Mouse (Mus musculus) liver, embryonic 14.5 days (tissue): ENCODE data around the gene Mfsd6l. TPM values are rescaled to one million over a fixed set of nuclear protein-coding genes. Genes with fewer than 3 reads are reported as not detected.

ENCODE experiments used
- ATAC-seq: fragments of 200-750 bp; cut with Nextera tagmentation; 2 replicates; pipeline ENCODE4 v1.8.0; 2017; ENCODE audit warnings: moderate number of reproducible peaks, mild to moderate bottlenecking, moderate library complexity; ENCODE audit not compliant: insufficient read depth
- DNase-seq, 3 experiments: peaks; one replicate each; pipeline ENCODE4 v3.0.0-alpha.2; 2012 to 2013; ENCODE audit warnings: low read depth in 3 of 3, low spot score in 3 of 3
- H3K27ac ChIP-seq: fragments of 300-500 bp; sonication (generic); 2 replicates; pipeline ENCODE4 v1.5.1; 2014; ENCODE audit warnings: moderate library complexity, mild to moderate bottlenecking, control low read depth, inconsistent platforms
- H3K27me3 ChIP-seq: fragments of 300-500 bp; sonication (generic); 2 replicates; pipeline ENCODE4 v1.6.1; 2014; ENCODE audit warnings: mild to moderate bottlenecking, low read length, moderate library complexity; ENCODE audit not compliant: control insufficient read depth, insufficient read depth
- H3K36me3 ChIP-seq: fragments of 300-500 bp; sonication (generic); replicated peaks from 2 replicates; pipeline ENCODE4 v1.6.1; 2014; ENCODE audit warnings: low read depth; ENCODE audit not compliant: control insufficient read depth, insufficient read depth
- H3K4me1 ChIP-seq, 2 experiments: fragments of 200-500 bp in 1 of 2; fragments of 300-500 bp in 1 of 2; sonication (generic) in 1 of 2; replicated peaks; 2 replicates each; pipeline ENCODE4 v1.6.1; 2012 to 2014; ENCODE audit warnings: antibody characterized with exemption in 1 of 2, inconsistent platforms in 1 of 2, low read length in 1 of 2; ENCODE audit not compliant: control insufficient read depth in 2 of 2, insufficient read depth in 2 of 2
- H3K4me2 ChIP-seq: fragments of 300-500 bp; sonication (generic); 2 replicates; pipeline ENCODE4 v1.6.1; 2014; ENCODE audit warnings: low read depth, mild to moderate bottlenecking, control low read depth, moderate library complexity
- H3K4me3 ChIP-seq, 2 experiments: fragments of 200-500 bp in 1 of 2; fragments of 300-500 bp in 1 of 2; sonication (generic) in 1 of 2; 2 replicates each; pipeline ENCODE4 v1.5.1; 2012 to 2014; ENCODE audit warnings: low read depth in 2 of 2, low read length in 2 of 2, mild to moderate bottlenecking in 2 of 2, control low read depth in 1 of 2, inconsistent platforms in 1 of 2, moderate library complexity in 1 of 2; ENCODE audit not compliant: insufficient read depth in 1 of 2
- H3K9ac ChIP-seq: fragments of 300-500 bp; sonication (generic); replicated peaks from 2 replicates; pipeline ENCODE4 v1.6.1; 2014; ENCODE audit warnings: mild to moderate bottlenecking, control low read depth, moderate library complexity
- H3K9me3 ChIP-seq: fragments of 300-500 bp; sonication (generic); 2 replicates; pipeline ENCODE4 v1.6.1; 2016; ENCODE audit warnings: low read length, mixed read lengths; ENCODE audit not compliant: control insufficient read depth
- CTCF ChIP-seq: IDR thresholded peaks from 2 replicates; pipeline ENCODE4 v1.5.1; 2016; ENCODE audit warnings: antibody characterized with exemption, low read depth, control low read depth
- EP300 ChIP-seq: IDR thresholded peaks from 2 replicates; pipeline ENCODE4 v1.6.1; 2016; ENCODE audit warnings: antibody characterized with exemption, low read depth
- WGBS: fragments of 180-500 bp; shearing (Covaris S2); extraction: QIAGEN DNeasy Blood & Tissue Kit; methylation state at CpG from one replicate; pipeline ENCODE4 v1.1.7; 2014; ENCODE audit not compliant: insufficient replicate concordance; 5-methylcytosine and 5-hydroxymethylcytosine counted together
- polyA plus RNA-seq, 2 experiments: library from polyadenylated mRNA; depleted of rRNA in 1 of 2; stranded (reverse) in 1 of 2; unstranded in 1 of 2; fragments of >200 nt; fragmentation: Nextera tagmentation in 1 of 2; extraction: Ambion mirVana in 1 of 2; gene quantifications; 2 replicates each; pipeline versions ENCODE4 v1.2.1 to v1.2.3; 2012 to 2014

Gene Mfsd6l
- polyA plus RNA-seq, 2 experiments: 0.06 to 0.07 TPM

DNA sequence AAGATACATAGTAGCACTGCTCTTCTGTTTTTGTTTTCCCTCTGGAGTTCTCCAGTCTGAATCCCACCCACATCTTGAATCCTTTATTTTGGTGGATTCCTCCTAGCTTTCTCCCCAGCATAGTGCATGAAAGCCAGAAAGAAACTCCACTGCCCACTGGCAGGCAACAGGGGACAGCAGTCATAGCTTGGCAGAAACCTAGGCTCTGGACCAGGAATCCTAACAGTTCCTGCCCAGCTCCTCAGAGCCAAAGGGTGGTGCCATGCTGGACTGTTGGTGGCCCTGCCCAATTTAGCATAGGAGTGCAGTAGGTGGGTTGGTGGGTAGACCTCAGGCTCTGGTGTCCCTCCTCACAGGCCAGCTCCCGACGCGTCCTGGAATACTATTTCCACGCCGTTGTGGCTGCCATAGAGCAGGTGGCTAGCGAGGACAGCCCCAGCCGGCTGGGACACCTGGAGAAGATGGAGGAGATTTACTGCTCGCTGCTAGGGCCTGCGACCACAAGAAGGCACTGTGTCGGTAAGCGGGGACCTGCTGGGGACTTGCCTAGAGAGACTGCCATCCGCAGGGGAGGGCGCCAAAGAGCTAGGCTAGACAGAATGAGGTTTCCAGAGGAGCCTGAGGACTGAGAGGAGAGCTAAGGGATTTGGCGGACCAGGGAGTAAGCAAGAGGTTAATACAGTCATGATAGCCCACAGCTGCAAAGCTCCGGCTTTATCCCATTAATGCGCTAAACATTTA lies 24.8 kb upstream of the Mfsd6l start:
- Histone ChIP-seq H3K4me3 (no peak overlapping the region), H3K27ac (no peak overlapping the region), H3K9me3 (no peaks in the 10 kb centered on the region), H3K36me3 (no peaks in the 10 kb centered on the region), H3K4me2 (no peak overlapping the region), H3K27me3 (no peaks in the 10 kb centered on the region), H3K9ac (no peak overlapping the region), H3K4me1 (no peaks in the 10 kb centered on the region)
- TF ChIP-seq EP300 (no peak), CTCF (peak; percentile 53)
- WGBS: 47% methylated on average over 16 of the region's 16 CpGs
- ATAC-seq (no peak), DNase-seq (no peak)

DNA sequence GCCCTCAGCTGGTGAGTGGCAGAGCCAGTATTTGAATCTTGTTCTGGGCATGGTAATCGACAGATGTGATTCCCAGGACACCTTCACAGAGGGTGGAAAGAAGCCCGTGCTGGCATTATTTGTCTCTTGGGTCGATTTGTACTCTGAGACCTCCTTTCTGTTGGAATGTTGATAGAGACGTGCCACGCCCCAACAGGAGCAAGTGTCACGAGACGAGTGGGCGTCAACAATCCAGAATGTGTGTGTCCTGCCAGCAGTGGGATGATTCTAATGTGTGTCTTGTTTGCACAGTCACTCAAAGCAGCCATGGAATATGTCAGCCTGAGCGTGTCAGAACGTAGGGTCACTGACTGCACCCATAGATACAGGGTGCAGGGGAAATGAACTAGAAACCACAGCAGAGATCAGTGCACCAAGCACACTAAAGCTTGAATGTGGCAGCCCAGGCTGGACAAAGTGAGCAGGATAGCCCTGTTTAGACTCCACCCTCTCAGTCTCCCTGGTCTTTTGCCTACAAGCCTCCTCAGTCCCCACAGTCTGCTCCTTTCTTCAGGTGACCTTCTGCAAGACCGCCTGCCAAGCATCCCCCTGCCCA lies 23.9 kb upstream of the Mfsd6l start:
- TF ChIP-seq EP300: no peak
- no peak for TF ChIP-seq CTCF
- H3K4me3 ChIP-seq: no peak overlapping the region
- ATAC-seq: no peak
- no peak overlapping the region for H3K9ac ChIP-seq
- H3K27me3 ChIP-seq: no peaks in the 10 kb centered on the region
- H3K4me2 ChIP-seq: no peak overlapping the region
- WGBS: 63% methylated on average over 11 of the region's 11 CpGs
- H3K9me3 ChIP-seq: no peaks in the 10 kb centered on the region
- DNase-seq: no peak
- H3K27ac ChIP-seq: no peak overlapping the region
- no peaks in the 10 kb centered on the region for H3K36me3 ChIP-seq
- H3K4me1 ChIP-seq: no peaks in the 10 kb centered on the region

DNA sequence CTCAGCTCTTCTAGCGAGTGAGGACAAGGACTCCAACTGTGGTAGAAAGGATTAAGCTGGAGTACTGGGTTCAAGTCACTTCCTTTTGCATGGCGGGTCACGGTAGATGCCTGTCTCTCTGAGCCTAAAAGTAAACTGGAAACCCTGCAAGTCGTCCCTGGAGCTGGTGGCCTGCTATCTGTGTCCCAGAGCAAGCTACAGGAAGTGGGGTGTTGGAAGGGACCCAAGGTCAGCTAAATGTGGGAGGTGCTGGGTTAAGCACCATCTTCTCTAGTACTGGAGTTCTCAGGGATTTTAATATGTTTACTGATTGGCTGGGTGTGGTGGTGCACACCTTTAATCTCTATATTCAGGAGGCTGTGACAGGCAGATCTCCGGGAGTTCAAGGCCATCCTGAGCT lies 23.2 kb upstream of the Mfsd6l start:
- WGBS: 52% methylated on average over 5 of the region's 5 CpGs
- DNase-seq (no peak), ATAC-seq (no peak)
- Histone ChIP-seq H3K27ac (no peak overlapping the region), H3K4me3 (no peak overlapping the region), H3K27me3 (no peaks in the 10 kb centered on the region), H3K9me3 (no peaks in the 10 kb centered on the region), H3K9ac (no peak overlapping the region), H3K36me3 (no peaks in the 10 kb centered on the region), H3K4me1 (no peaks in the 10 kb centered on the region), H3K4me2 (no peak overlapping the region)
- TF ChIP-seq CTCF (no peak), EP300 (no peak)

DNA sequence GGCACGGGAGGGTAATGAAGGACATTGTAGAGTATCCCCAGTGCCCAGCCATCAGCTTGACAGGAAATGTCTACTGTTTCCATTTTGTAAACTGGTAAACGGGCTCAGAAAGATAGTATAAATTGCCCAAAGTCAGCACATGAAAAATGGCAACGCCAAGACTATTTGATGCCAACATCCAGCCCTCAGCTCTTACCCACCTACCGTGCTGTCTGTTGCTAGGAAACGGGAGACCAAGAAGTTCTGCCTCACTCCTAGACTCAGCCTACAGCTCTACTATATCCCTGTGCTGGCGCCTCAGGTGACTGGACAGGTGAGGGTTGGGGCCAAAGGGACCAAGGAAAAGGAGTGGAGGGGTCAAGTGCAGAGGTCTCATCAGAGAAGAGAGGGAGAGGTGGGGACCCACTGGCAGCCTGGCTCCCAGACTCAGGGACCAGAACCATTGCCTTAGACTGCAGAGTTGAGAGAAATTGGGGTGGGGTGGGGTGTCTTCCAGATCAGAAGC lies 22.0 kb upstream of the Mfsd6l start:
- H3K9ac ChIP-seq: no peak overlapping the region
- no peaks in the 10 kb centered on the region for H3K9me3 ChIP-seq
- H3K4me2 ChIP-seq: no peak overlapping the region
- no peak overlapping the region for H3K27ac ChIP-seq
- H3K27me3 ChIP-seq: no peaks in the 10 kb centered on the region
- WGBS: 59% methylated on average over 6 of the region's 6 CpGs
- no peaks in the 10 kb centered on the region for H3K4me1 ChIP-seq
- ATAC-seq (no peak), DNase-seq (no peak)
- H3K4me3 ChIP-seq: no peak overlapping the region
- H3K36me3 ChIP-seq: no peaks in the 10 kb centered on the region
- TF ChIP-seq CTCF (no peak), EP300 (no peak)

DNA sequence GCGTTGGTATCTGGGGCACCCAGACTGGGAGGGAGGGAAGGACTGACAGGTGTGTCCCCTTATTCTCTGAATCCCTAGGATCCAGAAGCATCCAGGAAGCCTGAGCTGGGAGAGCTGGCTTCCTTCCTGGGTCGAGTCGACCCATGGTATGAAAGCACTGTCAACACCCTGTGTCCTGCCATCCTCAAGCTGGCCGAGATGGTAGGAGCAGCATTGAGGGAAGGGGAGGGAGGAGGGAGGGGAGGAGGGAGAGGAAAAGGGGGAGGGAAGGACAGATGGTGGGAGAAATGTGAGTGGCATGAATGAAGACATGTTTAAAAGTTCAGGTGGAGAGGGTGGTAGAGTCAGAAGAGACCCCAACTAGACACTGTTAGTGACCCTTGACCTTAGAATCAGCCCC lies 20.0 kb upstream of the Mfsd6l start:
- no peaks in the 10 kb centered on the region for H3K36me3 ChIP-seq
- no peak overlapping the region for H3K9ac ChIP-seq
- DNase-seq (no peak), ATAC-seq (no peak)
- WGBS: 51% methylated on average over 4 of the region's 4 CpGs
- no peaks in the 10 kb centered on the region for H3K4me1 ChIP-seq
- no peaks in the 10 kb centered on the region for H3K9me3 ChIP-seq
- H3K27me3 ChIP-seq: no peaks in the 10 kb centered on the region
- no peak overlapping the region for H3K4me2 ChIP-seq
- no peak overlapping the region for H3K27ac ChIP-seq
- TF ChIP-seq EP300 (no peak), CTCF (no peak)
- no peak overlapping the region for H3K4me3 ChIP-seq
